Mouse (Mus musculus) telencephalon, adult 2 months (tissue): Measurements from ENCODE around the gene Mmd2.

ENCODE experiments used
- DNase-seq: peaks from one replicate; pipeline ENCODE4 v3.0.0-alpha.2; 2011; ENCODE audit warnings: low read depth, low spot score

Mmd2 gene

GRCm38 (mm10) chr5:142605288-142605687 lies 3.3 kb downstream of the Mmd2 start:
- DNase-seq, result no peak

- no peak for DNase-seq
These were observed 4.2 kb downstream of the Mmd2 start for GRCm38 (mm10) chr5:142604379-142604778.

- no peak for DNase-seq
These were observed 10.8 kb downstream of the Mmd2 start for GRCm38 (mm10) chr5:142597648-142598390.

GRCm38 (mm10) chr5:142596723-142597122 lies 11.9 kb downstream of the Mmd2 start:
- no peak for DNase-seq

DNA sequence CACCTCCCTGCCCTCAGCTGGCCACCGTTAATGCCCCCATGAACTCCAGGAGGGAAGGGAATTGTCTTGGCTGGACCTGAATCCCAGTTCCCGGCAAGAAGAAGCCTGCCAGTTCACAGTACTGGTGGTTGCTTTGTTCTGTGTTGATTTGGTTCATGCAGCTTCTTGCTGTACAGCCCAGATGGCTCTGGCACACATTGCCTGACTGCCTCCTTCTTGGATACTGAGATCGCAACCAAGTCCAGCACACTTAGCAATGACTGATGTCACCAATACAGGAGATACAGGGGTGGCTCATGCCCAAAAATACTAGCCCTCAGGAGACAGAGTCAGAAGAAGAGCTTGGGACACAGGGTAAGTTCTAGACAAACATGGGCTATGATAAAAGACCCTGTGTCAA lies 12.9 kb downstream of the Mmd2 start:
- DNase-seq, result peak; percentile 55

DNA sequence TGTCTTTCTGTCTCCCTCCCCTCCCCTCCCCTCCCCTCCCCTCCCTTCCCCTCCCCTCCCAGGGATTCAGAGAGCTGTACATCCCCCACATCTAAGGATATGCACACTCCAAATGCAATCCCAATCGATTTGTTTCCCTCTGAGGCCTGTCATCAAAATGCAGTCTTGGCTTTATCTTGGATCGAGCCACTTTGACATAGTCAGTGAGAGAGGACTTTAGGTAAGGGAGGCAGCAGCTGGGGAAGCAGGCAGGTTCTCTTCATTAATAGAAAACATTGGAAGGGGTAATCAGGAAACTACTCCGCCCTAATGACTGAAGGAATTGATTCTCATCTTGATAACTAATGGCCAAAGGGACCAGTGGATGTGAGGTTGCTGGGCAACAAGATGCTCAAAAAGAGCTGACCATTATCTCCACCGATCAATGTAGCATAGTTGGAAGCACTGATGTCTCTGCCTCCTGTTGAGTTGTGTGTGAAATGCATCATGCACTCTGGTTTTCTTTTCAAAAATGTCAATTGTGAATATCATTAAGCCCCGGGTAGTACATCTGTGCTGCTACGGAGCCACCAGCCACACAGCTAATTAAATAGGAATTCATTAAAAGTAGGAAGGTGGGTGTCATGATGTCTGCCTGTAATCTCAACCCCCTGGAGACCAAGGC lies 17.5 kb downstream of the Mmd2 start:
- no peak for DNase-seq

DNA sequence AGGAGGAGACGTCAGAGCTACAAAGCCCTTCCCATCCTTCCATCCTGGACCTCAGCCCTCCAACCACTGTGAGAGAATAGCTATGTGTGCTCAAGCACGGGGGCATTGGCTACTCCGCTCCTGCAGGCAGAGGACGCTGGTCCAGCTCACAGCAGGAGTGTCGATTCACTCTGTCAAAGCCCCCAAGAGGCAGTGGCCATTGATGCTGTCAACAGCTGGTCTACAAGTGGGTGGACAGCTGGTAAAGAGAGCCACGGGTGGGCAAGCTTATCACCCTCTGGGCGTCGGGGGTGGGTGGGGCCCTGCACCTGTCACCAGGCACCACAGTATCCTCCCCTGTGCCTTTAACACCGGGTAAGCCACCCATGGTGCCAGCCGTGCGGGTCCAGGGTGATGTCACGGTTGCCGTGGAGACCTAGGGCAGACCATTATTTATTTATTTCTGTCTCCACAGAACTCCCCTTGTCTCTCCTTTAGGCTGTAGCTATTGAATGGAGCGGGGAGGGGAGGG lies 24.9 kb downstream of the Mmd2 start:
- no peak for DNase-seq

GRCm38 (mm10) chr5:142581517-142581916 lies 27.1 kb downstream of the Mmd2 start:
- no peak for DNase-seq

DNA sequence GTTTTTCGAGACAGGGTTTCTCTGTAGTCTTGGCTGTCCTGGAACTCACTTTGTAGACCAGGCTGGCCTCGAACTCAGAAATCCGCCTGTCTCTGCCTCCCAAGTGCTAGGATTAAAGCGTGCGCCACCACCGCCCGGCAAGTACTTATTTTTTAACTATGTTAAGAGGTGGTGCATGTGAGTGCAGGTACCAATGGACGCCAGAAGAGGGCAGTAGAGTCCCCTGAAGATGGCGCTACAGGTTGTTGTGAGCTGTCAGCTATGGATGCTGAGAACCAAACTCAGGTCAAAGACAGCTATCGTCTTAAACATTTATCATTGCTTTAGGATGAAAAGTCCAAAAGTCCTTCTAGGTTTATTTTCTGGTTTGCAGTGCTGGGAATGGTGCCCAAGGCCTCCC lies 30.4 kb downstream of the Mmd2 start:
- no peak for DNase-seq

GRCm38 (mm10) chr5:142576832-142577231 lies 31.8 kb downstream of the Mmd2 start:
- no peak for DNase-seq

DNA sequence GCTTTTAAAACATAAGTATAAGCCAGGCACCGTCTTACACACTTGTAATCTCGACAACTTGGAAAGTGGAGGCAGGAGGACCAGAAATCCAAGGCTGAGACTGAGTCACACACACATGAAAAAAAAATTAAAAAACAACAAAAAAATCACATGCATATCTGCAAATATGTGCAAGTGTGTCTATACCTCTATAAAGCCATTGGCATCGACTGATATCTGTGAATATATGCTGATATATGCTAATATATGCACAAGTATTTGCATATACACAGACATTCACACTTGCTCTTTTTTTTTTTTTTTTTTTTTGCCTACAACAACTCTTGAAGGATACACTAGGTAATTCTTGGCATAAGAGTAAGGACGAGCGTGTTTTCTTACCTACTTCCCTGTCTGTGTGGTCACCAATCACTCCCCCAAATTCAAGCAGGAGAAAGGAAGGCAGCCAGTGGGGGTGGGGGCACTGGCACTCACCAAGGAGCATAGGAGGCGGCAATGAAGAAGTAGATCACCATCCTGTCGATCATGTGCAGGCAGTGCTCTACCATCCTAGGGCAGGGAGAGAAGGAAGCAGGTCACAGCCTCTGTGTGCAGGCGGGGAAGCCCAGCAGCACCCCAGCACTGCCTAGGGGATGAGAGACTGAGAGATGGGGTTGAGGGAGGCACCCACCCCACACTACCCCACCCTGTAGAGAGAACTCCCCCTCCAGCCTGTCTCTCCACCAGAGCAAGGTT lies 34.1 kb downstream of the Mmd2 start:
- DNase-seq, result no peak

GRCm38 (mm10) chr5:142564606-142565005 lies 44.0 kb downstream of the Mmd2 start:
- no peak for DNase-seq

- no peak for DNase-seq
These were observed 48.3 kb downstream of the Mmd2 start for GRCm38 (mm10) chr5:142560261-142560660.

- peak; percentile 67 for DNase-seq
These were observed 51.1 kb downstream of the Mmd2 start for GRCm38 (mm10) chr5:142557397-142558067.

GRCm38 (mm10) chr5:142556721-142557120 lies 51.9 kb downstream of the Mmd2 start:
- no peak for DNase-seq

GRCm38 (mm10) chr5:142555866-142556265 lies 52.7 kb downstream of the Mmd2 start:
- no peak for DNase-seq

- DNase-seq, result peak; percentile 97
These were observed 57.6 kb downstream of the Mmd2 start, which contains the start of gene Radil for GRCm38 (mm10) chr5:142550706-142551652. Radil (minus strand) TSS chr5:142551098.

- no peak for DNase-seq
These were observed 58.5 kb downstream of the Mmd2 start for GRCm38 (mm10) chr5:142549961-142550705.

DNA sequence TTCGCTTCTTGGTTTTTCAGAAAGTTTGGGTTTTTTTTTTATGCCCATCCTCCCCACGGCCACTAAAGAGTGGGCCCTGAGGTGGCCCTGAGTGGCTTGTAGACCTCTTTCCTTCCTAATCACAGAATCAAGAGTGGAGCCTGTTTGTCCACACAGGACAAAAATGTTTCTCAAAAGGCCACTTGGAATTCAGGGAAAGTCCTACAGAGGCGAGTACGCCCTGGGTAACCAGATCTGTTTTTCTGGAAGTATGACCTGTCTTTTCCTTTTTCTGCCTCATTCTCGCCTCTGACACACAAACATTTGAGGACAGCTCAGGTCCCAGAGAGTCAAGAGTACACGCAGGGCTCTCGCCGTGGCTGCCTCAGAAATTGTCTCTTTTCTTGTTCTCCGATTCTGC lies 59.2 kb downstream of the Mmd2 start:
- no peak for DNase-seq

GRCm38 (mm10) chr5:142547066-142547465 lies 61.5 kb downstream of the Mmd2 start:
- no peak for DNase-seq
